Mouse (Mus musculus): ENCODE data around the gene Usp39.

GRCm38 (mm10) chr6:72388791-72389329 is 43.9 kb upstream of the Usp39 start:
- no peak for TF ChIP-seq CTCF (IDR thresholded peaks at IDR 0.05; ENCODE audit: borderline replicate concordance, insufficient read depth, low read depth, low read length)
- TF ChIP-seq POLR2A (IDR thresholded peaks at IDR 0.05; ENCODE audit: borderline replicate concordance, insufficient read depth, low read length), result no peak
